Mouse (Mus musculus) right cerebral cortex, postnatal 10 days (tissue): Measurements from ENCODE around the gene Vwa7.

Experiments used
- DNase-seq, 2 experiments: peaks; one replicate each; pipeline ENCODE4 v3.0.0; 2021; ENCODE audit warnings: low spot score in 2 of 2

Gene Vwa7

GRCm38 (mm10) chr17:35064378-35064877 lies 48.0 kb downstream of the Vwa7 start:
- DNase-seq, result no peak

GRCm38 (mm10) chr17:35064951-35065947 lies 48.9 kb downstream of the Vwa7 start, which contains the start of gene Ly6g6c:
Gene Ly6g6c, plus strand, starts transcription at chr17:35065388.
- no peak for DNase-seq

- no peak for DNase-seq
These were observed 49.7 kb downstream of the Vwa7 start, which contains the start of gene Mpig6b for GRCm38 (mm10) chr17:35066084-35066483. Gene Mpig6b, minus strand, starts transcription at chr17:35066184.

GRCm38 (mm10) chr17:35068213-35068914 lies 52.0 kb downstream of the Vwa7 start:
- DNase-seq, result no peak

- DNase-seq, result no peak
These were observed 54.3 kb downstream of the Vwa7 start for GRCm38 (mm10) chr17:35070556-35071229.

GRCm38 (mm10) chr17:35071454-35071853 lies 55.1 kb downstream of the Vwa7 start:
- DNase-seq, result no peak

GRCm38 (mm10) chr17:35074097-35074496 lies 57.7 kb downstream of the Vwa7 start:
- no peak for DNase-seq
